Mouse (Mus musculus) left cerebral cortex, postnatal 4 days (tissue): ENCODE results near the gene Ddx18. TPM values are rescaled to one million over a fixed set of nuclear protein-coding genes. Genes with fewer than 3 reads are reported as not detected.

Experiments
- DNase-seq: peaks from one replicate; pipeline ENCODE4 v3.0.0-alpha.2; 2022
- intact Hi-C: fragments of 180-260 bp; cut with DNase I; formaldehyde crosslinking; loops from one replicate; pipeline ENCODE4 v1.15.1; 2025
- total RNA-seq, 2 experiments: library from RNA; stranded (reverse); gene quantifications; 2 replicates each; pipeline ENCODE4 v1.2.3; 2021

Ddx18 gene
- total RNA-seq, 2 experiments from 2014 or later: 27.6 to 29.0 TPM

GRCm38 (mm10) chr1:121528399-121528720, 39.4 kb downstream of the Ddx18 start, which contains the start of gene Htr5b:
Gene Htr5b, minus strand, starts transcription at chr1:121528465.
- DNase-seq: peak; percentile 27

GRCm38 (mm10) chr1:121527600-121528398, 40.0 kb downstream of the Ddx18 start:
- intact Hi-C loops: no loop called here
- peak; percentile 10 for DNase-seq

More at GRCm38 (mm10) chr1:121528399-121528720, 39.4 kb downstream of the Ddx18 start, which contains the start of gene Htr5b:
- intact Hi-C loops: no loop called here

- intact Hi-C loops: no loop called here
- DNase-seq: no peak
These were observed 40.7 kb downstream of the Ddx18 start for GRCm38 (mm10) chr1:121527061-121527460.

GRCm38 (mm10) chr1:121518609-121519008, 49.2 kb downstream of the Ddx18 start:
- no peak for DNase-seq
- intact Hi-C loops: no loop called here

- no peak for DNase-seq
- intact Hi-C loops: no loop called here
These were observed 55.8 kb downstream of the Ddx18 start for GRCm38 (mm10) chr1:121511966-121512365.

- peak; percentile 41 for DNase-seq
- intact Hi-C loops: no loop called here
These were observed 56.6 kb downstream of the Ddx18 start for GRCm38 (mm10) chr1:121511186-121511585.

- peak; percentile 73 for DNase-seq
- intact Hi-C loops: no loop called here
These were observed 57.2 kb downstream of the Ddx18 start for GRCm38 (mm10) chr1:121510420-121511140.

GRCm38 (mm10) chr1:121508729-121509128, 59.1 kb downstream of the Ddx18 start:
- intact Hi-C loops: no loop called here
- DNase-seq: no peak

Other genes with a start within 250 kb of the Ddx18 start
- 10 to 100 TPM; 23.9 to 29.0 TPM for gene Insig2, start 235.4 kb downstream of the Ddx18 start, total RNA-seq
- gene Ccdc93, start 136.9 kb downstream of the Ddx18 start, total RNA-seq: 10 to 100 TPM; 28.8 to 30.6 TPM
- gene Htr5b, start 39.5 kb downstream of the Ddx18 start, total RNA-seq: 1 to 10 TPM; 1.7 to 2.7 TPM